Mouse (Mus musculus): Measurements from ENCODE around the gene Snx3.

Snx3 gene

DNA sequence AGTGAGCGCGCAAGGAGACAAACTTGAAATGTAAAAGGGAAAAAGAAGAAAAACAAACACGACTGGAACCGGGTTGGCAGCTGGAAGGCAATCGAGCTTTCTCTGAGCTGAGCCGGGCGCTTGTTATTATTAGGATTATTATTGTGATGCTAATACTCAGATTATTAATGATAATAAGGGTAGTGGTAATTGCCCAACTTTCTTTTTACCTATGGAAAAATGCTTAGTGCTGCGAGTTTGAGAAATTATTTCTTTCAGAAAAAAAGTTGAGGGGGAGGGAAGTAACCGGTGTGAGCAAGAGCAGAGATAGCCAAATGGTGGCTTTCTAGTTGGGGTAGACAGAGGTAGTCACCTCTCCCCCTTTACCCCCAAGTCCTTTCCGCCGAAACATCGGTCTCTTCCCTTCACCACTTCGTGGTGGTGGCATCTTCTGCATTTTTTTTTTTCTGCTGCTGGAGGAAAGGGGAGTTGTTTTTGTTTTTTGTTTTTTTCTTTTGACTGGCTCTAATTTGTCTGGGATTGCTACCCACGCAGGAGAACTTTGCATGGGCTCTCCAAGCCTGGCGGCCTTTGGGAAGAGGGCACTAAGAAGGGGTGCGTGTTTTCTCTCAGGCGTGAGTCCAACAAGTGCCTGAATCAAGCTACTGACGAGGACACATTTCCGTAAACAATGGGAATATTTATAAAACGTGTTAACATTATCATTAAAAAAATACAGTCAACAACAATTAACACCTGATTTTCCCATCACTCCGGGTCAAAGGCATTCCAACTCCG lies 77.1 kb downstream of the Snx3 start:
- no peak for DNase-seq (ENCODE audit: low read depth, low spot score)

DNA sequence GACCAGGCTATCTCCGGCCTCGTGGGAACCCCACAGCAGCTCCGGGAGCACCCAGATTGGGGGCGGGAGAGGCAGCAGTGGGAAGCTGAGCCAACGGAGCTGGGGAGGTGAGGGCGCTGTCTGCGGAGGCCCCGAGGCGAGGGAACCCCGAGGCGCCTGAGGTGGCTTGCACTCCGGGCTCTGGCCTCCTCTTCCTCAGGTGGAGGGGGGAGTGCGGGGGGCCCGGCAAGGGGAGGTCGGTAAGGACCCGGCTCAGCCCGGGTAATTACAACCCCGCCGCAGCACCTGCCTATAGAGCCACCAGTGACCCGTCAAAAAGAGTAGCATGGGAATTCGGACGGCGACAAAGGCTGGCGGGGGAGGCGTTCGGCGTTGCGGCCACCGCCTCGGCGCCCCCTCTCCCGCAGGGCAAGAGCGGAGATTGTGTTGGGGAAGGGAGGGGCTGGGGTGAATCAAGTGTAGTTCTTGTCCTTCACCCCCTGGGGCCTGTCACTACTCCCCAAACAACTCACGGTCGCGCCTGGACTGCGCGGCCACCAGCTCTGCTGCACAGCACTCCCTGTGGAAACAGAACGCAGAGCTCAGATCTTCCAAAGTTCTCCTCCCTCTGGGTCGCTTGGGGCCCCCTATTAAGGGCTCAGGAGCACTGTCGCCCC lies 77.8 kb downstream of the Snx3 start:
- DNase-seq (ENCODE audit: low read depth, low spot score): no peak

DNA sequence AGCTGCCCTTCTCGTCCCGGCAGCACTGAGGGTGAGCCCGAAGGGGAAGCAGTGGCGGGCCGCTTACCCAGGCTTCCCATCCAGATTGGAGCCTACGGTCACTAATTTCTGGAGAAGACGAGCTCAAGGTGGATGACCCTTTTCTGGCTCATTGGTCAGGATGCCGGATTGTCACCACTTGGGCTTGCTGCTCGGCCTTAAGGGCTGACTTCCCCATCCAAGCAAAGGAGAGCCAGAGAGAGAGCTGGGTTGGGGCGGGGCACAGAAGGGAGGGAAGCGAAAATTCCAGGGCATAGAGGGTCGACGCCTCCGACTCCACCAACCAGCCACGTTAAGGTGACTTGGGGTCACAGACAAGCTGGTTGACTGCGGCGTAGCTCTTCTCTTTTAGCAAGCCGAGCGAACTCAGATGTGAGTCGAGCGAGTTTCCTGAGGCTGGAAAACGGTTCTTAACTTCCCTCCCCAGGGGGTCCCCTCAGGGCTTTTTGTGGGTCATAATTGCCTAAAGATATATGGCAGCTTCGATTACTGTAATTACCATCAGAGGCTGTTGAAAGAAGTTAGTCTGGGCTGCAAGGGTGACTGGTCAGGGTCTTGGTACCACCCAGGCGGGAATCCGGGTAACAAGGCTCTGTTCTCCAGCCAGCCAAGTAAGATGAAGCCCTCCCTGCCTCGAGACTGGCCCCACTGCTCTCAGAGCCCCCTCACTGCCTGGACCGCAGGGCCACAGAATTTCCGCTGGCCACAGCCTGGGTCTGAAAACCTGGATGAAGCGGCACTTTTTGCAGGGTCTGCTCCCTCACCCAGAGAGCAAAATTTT lies 78.5 kb downstream of the Snx3 start:
- DNase-seq (ENCODE audit: low read depth, low spot score): no peak

DNA sequence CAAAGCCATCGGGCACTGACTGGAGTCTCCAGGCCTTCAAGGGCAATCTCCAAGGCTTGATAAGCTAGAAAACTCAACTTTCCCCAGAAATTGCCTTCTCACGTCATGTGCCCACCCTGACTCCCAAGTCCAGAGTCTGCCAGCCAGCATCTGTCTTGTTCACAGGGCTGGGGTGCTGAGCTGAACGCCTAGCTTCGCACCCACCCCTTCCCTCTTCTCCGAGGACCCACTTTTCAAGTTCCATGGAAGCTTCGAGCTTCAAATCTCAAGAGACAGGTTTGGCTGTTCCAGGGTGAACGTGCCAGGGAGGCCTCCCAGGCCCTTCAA lies 79.1 kb downstream of the Snx3 start:
- no peak for DNase-seq (ENCODE audit: low read depth, low spot score)

DNA sequence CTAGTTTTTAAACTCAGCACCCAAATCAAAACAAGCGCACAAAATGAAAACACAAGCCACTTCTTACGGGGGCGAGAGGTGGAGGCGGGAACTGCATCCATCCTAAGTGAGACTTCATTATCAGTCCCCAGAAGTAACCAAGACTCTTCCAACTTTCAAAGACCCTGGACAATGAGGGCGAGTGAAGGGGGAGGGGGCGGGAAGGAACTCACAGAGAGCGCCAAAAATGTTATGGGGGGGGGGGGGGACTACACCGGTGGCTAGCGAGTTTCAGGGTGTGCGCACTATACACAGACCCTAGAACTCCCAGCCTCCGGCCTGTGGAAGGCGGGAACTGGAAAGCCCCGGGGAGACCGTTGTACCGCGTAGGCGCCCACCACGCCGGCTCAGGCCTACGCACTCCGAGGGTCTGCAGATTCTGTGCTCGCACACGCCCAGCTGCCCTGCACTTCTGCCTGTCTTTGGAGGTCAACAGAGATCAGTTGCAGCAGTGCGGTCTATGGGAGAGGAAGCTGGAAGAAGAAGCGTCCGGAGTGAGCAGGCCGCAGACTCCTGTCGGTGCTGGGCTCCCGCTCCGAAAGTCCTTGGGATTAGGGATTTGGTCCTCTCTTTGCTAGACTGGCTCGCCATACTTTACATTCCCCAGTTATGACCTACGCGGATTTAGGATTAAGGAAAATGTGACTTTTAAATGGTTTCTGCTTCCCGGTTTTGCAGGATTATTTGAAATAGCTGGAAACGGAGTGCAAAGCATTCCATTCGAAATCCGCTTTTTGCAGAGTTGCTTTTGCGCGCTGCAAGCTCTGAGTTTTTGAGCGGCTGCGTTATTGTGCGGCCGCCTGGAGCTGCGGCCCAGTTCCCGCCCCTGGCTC lies 80.1 kb downstream of the Snx3 start:
- no peak for DNase-seq (ENCODE audit: low read depth, low spot score)

DNA sequence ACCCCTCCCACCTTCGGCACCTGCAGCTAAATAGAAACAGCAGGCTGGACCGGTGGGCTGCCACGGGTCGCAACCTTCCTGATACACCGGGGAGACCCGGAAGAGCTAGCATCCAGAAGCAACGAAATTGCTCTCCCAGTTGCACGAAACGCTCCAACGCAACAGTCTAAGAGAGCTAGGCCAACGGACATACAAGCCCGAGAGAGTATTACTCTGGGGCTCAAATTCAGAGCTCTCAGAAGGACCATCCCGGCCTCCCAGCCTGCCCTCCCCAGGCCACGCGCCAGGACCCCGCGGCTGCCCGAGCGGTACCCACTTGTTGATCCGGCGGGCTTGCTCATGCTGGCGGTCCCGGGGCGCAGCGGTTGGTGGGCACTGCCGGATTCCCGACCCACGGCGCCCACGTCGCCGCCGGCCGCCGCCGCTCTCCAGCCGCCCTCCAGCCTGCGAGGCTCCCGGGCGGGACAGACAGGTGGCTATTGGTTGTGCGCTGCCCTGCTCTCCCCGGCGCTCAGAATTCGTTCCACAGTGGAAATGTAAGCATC lies 80.8 kb downstream of the Snx3 start:
- DNase-seq (ENCODE audit: low read depth, low spot score): no peak

DNA sequence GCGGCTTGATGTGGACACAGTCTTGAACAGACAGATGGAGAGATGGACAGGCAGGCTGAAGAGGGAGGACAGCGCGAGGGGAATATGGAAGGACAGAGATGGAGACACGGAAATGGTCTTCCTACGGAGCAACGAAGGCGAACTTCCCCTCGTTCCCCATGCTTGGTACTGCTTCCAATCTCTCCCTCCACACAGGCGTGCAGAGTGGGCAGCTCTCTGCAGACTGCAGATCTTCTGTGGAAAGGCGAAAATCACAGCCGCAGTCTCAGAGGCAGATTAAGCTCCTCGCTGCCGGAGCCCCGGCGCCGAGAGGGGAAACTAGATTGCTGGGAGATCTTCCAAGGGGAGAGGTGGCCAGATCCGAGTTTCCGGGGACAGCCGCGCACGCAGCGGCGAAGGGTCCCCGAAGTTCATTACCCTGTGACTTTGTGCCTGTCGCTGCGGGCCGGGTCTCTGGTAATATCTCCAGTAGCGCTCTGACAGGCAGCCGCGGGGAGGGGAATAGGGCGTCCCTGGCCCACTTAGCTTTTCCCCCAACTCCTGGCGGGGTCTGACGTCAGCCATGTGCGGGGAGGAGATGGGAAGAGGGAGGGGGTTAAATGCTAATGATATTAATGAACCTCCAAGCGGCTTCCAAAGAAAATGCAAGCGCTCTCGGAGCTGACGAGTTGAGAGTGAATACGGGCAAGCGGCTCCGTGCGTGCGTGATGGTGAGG lies 81.5 kb downstream of the Snx3 start, which contains the start of the genes Nr2e1 and Ostm1:
TSS of gene Nr2e1 (minus strand) at position 476 of the 716 bp plus-strand sequence.
TSS of gene Ostm1 (plus strand) at position 666 of the 716 bp plus-strand sequence.
- no peak for DNase-seq (ENCODE audit: low read depth, low spot score)

DNA sequence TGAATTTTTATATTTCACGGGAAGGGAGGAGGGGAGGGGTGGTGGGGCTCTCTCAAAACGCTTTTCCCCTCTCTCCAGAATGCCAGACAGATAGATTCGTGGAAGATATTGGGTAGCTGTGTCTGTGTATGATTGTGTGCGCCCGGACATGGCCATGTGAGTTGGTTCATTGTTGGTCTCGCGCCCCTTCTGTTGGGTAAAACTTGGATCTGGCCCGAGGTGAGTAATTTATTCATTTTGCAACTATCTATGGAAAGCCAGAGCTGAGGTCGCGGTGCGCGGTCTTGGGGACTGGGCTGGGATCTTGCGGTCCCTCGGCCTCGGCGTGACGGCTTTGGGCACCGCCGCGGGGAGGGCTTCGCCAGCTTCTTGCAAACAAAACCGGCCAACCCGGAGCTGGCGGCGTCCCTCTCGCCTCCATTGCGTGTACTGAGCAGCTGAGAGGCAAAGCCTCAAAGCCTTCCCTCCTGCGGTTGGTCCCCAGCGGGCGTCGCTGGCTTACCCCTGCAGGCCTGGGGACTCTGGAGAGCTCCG lies 82.1 kb downstream of the Snx3 start:
- DNase-seq (ENCODE audit: low read depth, low spot score): no peak

DNA sequence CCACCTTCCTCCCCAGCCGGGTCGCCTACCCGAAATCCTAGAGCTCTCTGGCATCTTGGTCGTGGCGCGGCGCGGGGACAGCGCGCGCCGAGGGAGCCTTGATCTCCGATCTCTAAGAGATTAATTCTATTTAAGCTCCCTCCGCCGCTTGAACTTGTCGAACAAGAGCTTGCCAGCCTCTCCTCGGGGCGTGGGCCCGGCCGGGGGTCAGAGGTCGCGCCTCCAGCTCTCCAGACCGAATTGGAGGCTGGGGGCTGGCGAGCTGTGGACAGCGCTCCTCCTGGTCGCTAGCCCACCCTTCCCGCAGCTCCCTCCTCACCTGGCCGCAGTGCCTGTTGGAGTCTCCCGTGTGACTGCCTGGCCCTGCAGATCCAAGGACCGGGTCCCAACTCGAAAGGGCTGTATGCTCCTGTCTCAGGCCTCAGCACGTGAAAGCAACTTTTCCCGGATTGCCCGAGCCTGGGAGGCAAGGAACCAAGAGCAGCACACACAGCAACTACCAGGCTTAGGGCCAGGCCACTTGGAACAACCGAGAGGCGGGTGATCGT lies 82.7 kb downstream of the Snx3 start:
- DNase-seq (ENCODE audit: low read depth, low spot score): no peak

Data from CD4-positive helper T cell, adult 2 months (primary cell).